Mouse (Mus musculus): ENCODE measurements at regions not wholly inside any gene's neighbourhood (a gene's known extent, or its start where the extent isn't known, plus 50 kb on each side); places are given as distances from the start of the nearest gene placed in this dataset.
A peak's percentile ranks its signal among the peaks of the same experiment; 100 is the strongest.

DNA sequence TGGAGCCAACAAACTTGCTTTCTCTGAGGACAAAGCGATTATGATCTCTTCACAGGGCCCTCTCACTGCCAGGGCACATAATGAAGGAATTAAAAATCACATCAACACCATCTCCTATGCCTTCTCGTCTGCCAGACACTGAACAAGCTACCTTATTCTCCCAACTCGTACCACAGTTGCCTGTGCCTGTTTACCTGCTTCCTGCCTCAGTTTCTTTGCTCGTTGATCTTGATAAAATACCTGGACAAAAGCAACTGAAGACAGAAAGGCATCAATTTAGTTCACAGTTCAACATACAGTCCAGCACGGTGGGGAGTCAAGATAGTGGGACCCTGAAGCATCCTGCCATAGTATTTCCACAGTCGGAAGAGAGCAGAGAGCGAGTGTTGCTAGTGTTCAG lies 185.1 kb upstream of the Trib2 start:
- WGBS = 78% methylated on average over 7 of the region's 7 CpGs
- no peak overlapping the region for H3K4me2 ChIP-seq
- no peak overlapping the region for H3K4me3 ChIP-seq (ENCODE audit: low read depth, low read length)
- ATAC-seq (ENCODE audit: insufficient read depth) (no peak), DNase-seq (no peak)
- no peaks in the 10 kb centered on the region for H3K9me3 ChIP-seq (ENCODE audit: low read depth, low read length)
- no peak for TF ChIP-seq CTCF (IDR thresholded peaks at IDR 0.05; ENCODE audit: low read depth)
- no peak overlapping the region for H3K27ac ChIP-seq (ENCODE audit: low read depth)
- H3K27me3 ChIP-seq (ENCODE audit: insufficient read depth, low read length) = no peaks in the 10 kb centered on the region
- no peaks in the 10 kb centered on the region for H3K4me1 ChIP-seq (ENCODE audit: insufficient read depth)
- no peak overlapping the region for H3K9ac ChIP-seq
- H3K36me3 ChIP-seq (ENCODE audit: insufficient read depth) = no peaks in the 10 kb centered on the region

DNA sequence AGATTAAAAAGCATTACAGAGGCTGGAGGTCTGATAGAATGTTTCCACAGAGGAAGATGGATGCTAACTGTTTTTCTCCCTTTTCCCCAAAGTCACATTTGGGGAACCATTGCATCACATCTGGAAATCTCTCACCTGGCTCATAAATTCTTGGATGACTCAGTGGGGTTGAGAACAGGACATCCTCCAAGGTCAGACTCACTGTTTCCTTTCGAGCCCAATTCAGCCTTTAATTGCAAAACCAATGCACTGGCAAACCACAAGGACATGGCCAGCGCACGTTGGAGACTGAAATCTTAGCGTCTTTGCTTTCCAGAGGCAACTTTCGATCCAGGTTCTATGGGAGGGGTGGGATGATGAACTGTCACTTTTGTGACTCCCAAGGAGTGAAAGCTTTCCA lies 184.5 kb upstream of the Trib2 start:
- H3K9me3 ChIP-seq (ENCODE audit: low read depth, low read length) = no peaks in the 10 kb centered on the region
- H3K4me3 ChIP-seq (ENCODE audit: low read depth, low read length) = no peak overlapping the region
- no peaks in the 10 kb centered on the region for H3K36me3 ChIP-seq (ENCODE audit: insufficient read depth)
- H3K4me1 ChIP-seq (ENCODE audit: insufficient read depth) = no peaks in the 10 kb centered on the region
- H3K4me2 ChIP-seq = no peak overlapping the region
- no peak overlapping the region for H3K9ac ChIP-seq
- no peaks in the 10 kb centered on the region for H3K27me3 ChIP-seq (ENCODE audit: insufficient read depth, low read length)
- WGBS = 82% methylated on average over 5 of the region's 5 CpGs
- ATAC-seq (ENCODE audit: insufficient read depth) (no peak), DNase-seq (no peak)
- no peak overlapping the region for H3K27ac ChIP-seq (ENCODE audit: low read depth)
- no peak for TF ChIP-seq CTCF (IDR thresholded peaks at IDR 0.05; ENCODE audit: low read depth)

DNA sequence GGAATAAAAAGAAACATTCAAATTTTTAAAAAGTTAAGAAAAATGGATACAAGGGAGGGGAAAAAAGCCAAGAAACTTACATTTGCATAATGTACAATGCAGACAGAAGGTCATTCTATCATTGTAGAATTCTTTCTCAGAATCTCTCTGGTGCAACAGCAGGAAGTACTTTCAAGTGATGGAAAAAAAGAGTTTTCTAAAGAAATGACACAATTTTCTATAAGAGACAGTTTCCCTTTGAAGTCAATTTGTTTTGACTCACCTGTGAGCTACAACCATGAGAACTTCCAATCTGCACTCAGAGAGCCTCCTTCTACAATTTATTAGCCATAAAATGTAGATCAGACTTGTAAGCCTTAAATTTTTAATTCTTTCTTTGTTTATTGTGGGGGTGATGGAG lies 181.6 kb upstream of the Trib2 start:
- Histone ChIP-seq H3K9ac (no peak overlapping the region), H3K27ac (ENCODE audit: low read depth) (no peak overlapping the region), H3K4me1 (ENCODE audit: insufficient read depth) (no peaks in the 10 kb centered on the region), H3K36me3 (ENCODE audit: insufficient read depth) (no peaks in the 10 kb centered on the region), H3K4me2 (no peak overlapping the region), H3K27me3 (ENCODE audit: insufficient read depth, low read length) (no peaks in the 10 kb centered on the region), H3K4me3 (ENCODE audit: low read depth, low read length) (no peak overlapping the region), H3K9me3 (ENCODE audit: low read depth, low read length) (no peaks in the 10 kb centered on the region)
- DNase-seq = no peak
- ATAC-seq (ENCODE audit: insufficient read depth) = no peak
- TF ChIP-seq CTCF (IDR thresholded peaks at IDR 0.05; ENCODE audit: low read depth) = no peak

DNA sequence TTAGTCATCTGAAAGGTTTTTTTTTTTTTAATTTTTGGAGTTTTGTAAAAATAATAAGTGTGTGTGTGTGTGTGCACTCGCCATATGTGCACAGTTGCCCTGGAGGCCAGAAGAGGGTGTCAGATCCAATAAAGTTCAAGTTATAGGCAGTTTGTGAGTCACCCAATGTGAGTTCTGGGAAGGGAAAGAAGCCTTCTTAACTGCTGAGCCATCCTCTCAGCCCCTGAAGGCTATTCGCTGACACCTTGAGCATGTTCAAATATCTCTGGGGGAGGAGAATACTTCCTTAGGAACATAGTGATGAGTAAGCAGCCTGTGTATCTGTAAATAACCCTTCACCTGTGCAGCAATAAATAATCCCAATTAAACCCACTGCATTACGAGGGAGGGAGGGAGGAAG lies 177.1 kb upstream of the Trib2 start:
- Histone ChIP-seq H3K4me3 (ENCODE audit: low read depth, low read length) (no peak overlapping the region), H3K27ac (ENCODE audit: low read depth) (no peak overlapping the region), H3K4me2 (no peak overlapping the region), H3K4me1 (ENCODE audit: insufficient read depth) (no peaks in the 10 kb centered on the region), H3K9me3 (ENCODE audit: low read depth, low read length) (no peaks in the 10 kb centered on the region), H3K27me3 (ENCODE audit: insufficient read depth, low read length) (no peaks in the 10 kb centered on the region; the same call in 1 of the 2 replicates), H3K36me3 (ENCODE audit: insufficient read depth) (no peaks in the 10 kb centered on the region), H3K9ac (no peak overlapping the region)
- 65% methylated on average over 3 of the region's 3 CpGs for WGBS
- no peak for TF ChIP-seq CTCF (IDR thresholded peaks at IDR 0.05; ENCODE audit: low read depth)
- ATAC-seq (ENCODE audit: insufficient read depth) = no peak
- DNase-seq = no peak

DNA sequence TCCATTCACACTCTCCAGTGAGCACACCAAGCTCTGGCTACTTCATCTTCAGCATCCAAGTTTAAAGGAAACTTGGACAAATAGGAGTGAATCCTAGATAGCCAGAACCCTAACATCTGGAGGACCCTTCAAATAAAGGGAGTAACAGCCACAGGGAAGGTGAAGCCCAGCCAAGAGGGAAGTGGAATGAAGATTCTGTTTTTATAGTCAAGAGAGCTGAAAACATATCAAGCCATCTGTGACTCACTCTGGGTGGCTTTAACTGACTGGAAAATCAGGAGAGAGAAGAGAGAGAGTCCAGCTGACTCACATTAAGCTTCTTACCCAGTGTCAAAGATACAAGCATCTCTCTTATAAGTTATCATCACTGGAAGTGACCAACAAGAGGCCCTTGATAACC lies 169.6 kb upstream of the Trib2 start:
- H3K27ac ChIP-seq (ENCODE audit: low read depth) = no peak overlapping the region
- no peak overlapping the region for H3K4me2 ChIP-seq
- H3K36me3 ChIP-seq (ENCODE audit: insufficient read depth) = no peaks in the 10 kb centered on the region
- H3K9ac ChIP-seq = no peak overlapping the region
- no peaks in the 10 kb centered on the region for H3K9me3 ChIP-seq (ENCODE audit: low read depth, low read length)
- H3K27me3 ChIP-seq (ENCODE audit: insufficient read depth, low read length) = no peaks in the 10 kb centered on the region; the same call in 1 of the 2 replicates
- DNase-seq (no peak), ATAC-seq (ENCODE audit: insufficient read depth) (no peak)
- no peaks in the 10 kb centered on the region for H3K4me1 ChIP-seq (ENCODE audit: insufficient read depth)
- TF ChIP-seq CTCF (IDR thresholded peaks at IDR 0.05; ENCODE audit: low read depth) = no peak
- no peak overlapping the region for H3K4me3 ChIP-seq (ENCODE audit: low read depth, low read length)

DNA sequence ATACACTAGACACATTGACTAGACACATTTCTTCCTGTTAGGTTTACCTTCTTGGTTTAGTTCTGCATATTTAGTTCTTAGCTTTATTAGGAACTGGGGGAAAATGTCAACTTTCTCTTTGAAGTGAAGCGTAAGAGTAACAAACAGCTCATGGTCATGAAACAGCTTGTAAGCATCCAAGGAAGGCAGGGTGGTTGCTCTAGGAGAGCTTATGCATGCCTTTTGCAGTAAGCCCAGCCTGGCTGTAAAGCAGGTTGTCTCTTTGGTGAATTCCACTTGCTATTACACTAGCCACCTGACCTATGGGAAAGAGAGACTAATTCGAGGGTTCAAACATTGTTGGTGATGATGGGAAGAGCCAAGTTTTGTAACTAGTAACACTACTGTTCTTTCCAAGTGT lies 168.9 kb upstream of the Trib2 start:
- H3K36me3 ChIP-seq (ENCODE audit: insufficient read depth) = no peaks in the 10 kb centered on the region
- H3K4me3 ChIP-seq (ENCODE audit: low read depth, low read length) = no peak overlapping the region
- H3K9me3 ChIP-seq (ENCODE audit: low read depth, low read length) = no peaks in the 10 kb centered on the region
- ATAC-seq (ENCODE audit: insufficient read depth) (no peak), DNase-seq (no peak)
- no peak for TF ChIP-seq CTCF (IDR thresholded peaks at IDR 0.05; ENCODE audit: low read depth)
- no peak overlapping the region for H3K27ac ChIP-seq (ENCODE audit: low read depth)
- H3K27me3 ChIP-seq (ENCODE audit: insufficient read depth, low read length) = no peaks in the 10 kb centered on the region; the same call in 1 of the 2 replicates
- H3K9ac ChIP-seq = no peak overlapping the region
- WGBS = 79% methylated on average over 2 of the region's 2 CpGs
- no peaks in the 10 kb centered on the region for H3K4me1 ChIP-seq (ENCODE audit: insufficient read depth)
- no peak overlapping the region for H3K4me2 ChIP-seq

DNA sequence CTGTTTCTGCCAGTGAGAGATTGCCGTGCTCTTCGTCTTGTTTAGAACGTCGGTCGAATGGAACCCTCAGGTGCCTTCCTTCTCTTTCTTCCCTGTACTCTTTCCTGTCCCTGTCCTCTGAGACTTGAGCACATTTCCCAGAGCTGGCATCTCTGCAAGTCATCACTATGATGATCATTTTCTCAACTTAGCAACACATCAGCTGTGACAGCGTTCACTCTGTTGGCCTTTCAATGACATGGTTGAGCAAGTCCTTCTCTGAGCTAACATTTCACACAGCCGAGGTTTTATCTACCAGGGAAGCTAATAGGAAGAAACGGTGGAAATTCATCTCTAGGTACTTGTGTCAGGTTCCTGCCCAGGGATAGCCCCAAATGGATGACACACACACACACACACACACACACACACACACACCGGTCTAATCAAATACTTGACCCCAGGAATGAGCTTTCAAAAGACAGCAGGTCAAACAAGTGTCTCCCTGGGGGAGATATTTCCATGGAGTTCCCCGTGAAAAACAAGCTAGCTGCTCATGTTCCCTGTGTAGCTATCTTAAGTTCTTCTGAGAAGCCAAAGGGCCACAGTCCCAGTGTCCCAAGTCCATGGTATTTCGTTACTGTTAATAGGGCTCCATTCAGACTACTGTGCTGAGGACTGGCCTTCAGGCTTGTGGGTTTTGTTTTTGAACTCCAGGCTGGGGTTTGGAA lies 167.0 kb upstream of the Trib2 start:
- WGBS = 76% methylated on average over 11 of the region's 11 CpGs

DNA sequence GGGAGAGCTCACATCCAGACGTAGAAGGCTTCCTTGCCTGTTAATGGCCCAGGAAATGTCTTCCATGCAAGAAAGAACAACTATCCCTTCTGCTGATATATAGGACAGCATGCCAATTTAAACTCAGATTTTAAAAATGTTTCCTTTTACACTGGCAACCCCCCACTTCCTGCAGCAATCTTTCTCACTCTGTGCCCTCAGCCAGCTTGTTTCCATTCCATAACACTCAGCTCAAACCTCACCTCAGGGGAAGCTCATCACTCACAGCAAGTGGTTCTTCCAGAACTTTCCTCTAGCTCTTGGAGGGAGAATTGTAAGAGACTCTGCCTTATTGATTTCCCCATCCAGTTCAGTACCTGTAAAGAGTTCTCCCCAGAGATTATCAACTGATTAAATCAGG lies 165.0 kb upstream of the Trib2 start:
- no peaks in the 10 kb centered on the region for H3K4me1 ChIP-seq (ENCODE audit: insufficient read depth)
- no peak overlapping the region for H3K4me2 ChIP-seq
- ATAC-seq (ENCODE audit: insufficient read depth) (no peak), DNase-seq (peak; percentile 15)
- no peak overlapping the region for H3K27ac ChIP-seq (ENCODE audit: low read depth)
- no peak for TF ChIP-seq CTCF (IDR thresholded peaks at IDR 0.05; ENCODE audit: low read depth)
- H3K9me3 ChIP-seq (ENCODE audit: low read depth, low read length) = no peaks in the 10 kb centered on the region
- no peak overlapping the region for H3K9ac ChIP-seq
- no peaks in the 10 kb centered on the region for H3K36me3 ChIP-seq (ENCODE audit: insufficient read depth)
- H3K27me3 ChIP-seq (ENCODE audit: insufficient read depth, low read length) = no peaks in the 10 kb centered on the region
- WGBS = 29% methylated on average over 1 of the region's 1 CpGs
- H3K4me3 ChIP-seq (ENCODE audit: low read depth, low read length) = no peak overlapping the region

More for the DNA sequence above, 167.0 kb upstream of the Trib2 start:
- H3K36me3 ChIP-seq (ENCODE audit: insufficient read depth) = no peaks in the 10 kb centered on the region
- H3K9ac ChIP-seq = no peak overlapping the region
- no peak overlapping the region for H3K4me2 ChIP-seq
- TF ChIP-seq CTCF (IDR thresholded peaks at IDR 0.05; ENCODE audit: low read depth) = no peak
- ATAC-seq (ENCODE audit: insufficient read depth) (no peak), DNase-seq (no peak)
- H3K4me1 ChIP-seq (ENCODE audit: insufficient read depth) = no peaks in the 10 kb centered on the region
- H3K4me3 ChIP-seq (ENCODE audit: low read depth, low read length) = no peak overlapping the region
- H3K27ac ChIP-seq (ENCODE audit: low read depth) = no peak overlapping the region
- H3K9me3 ChIP-seq (ENCODE audit: low read depth, low read length) = no peaks in the 10 kb centered on the region
- H3K27me3 ChIP-seq (ENCODE audit: insufficient read depth, low read length) = no peaks in the 10 kb centered on the region

All from lung, embryonic 14.5 days (tissue).